Mouse (Mus musculus) heart, adult 10 weeks (tissue): Measurements from ENCODE around the gene Madd. TPM values are rescaled to one million over a fixed set of nuclear protein-coding genes. Genes with fewer than 3 reads are reported as not detected.

Experiments
- polyA plus RNA-seq: library from polyadenylated mRNA; stranded (reverse); fragments of 350-450 nt; fragmentation: Illumina TruSeq; extraction: RNeasy Lipid Tissue Mini Kit (QIAGEN cat#74804); gene quantifications from one replicate; pipeline ENCODE4 v1.2.3, GENCODE M21; 2014; ENCODE audit warnings: low read depth, low replicate concordance

The Madd gene
- 9.3 TPM for polyA plus RNA-seq

DNA sequence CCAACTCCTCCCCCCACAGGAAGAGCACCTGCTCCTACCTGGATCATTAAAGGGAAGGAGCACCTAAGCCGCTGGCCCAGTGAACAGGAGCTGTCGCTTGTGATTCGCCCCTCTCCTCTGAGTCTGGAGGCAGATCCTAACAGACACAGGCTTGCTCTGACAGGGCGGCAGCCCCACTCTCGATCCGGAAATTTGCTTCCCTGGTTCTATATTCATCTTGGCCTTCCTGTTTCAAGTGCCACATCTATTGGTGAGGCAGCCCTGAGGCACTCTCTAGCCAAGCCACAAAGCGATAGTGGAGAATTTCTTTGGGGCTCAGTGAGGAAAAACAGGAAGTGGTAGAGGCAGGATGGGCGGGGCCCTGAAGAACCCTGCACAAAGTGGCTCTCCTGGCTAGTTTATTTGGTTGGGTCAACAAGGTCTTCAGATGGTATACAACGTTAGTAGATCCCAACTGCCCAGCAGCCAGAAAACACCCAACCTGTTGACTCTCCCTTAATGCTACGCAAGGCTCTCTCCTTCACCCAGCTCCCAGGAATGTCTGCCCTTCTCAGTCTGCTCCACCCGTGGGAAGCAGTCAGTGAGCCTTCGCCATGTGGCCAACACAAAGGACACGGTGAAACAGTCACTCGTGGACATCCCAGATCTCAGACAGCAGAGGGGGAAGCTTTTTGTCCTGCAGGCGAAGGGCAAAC is at the start of gene Madd:
Gene Madd, minus strand, starts transcription at position 127 of the 695 bp plus-strand sequence.

DNA sequence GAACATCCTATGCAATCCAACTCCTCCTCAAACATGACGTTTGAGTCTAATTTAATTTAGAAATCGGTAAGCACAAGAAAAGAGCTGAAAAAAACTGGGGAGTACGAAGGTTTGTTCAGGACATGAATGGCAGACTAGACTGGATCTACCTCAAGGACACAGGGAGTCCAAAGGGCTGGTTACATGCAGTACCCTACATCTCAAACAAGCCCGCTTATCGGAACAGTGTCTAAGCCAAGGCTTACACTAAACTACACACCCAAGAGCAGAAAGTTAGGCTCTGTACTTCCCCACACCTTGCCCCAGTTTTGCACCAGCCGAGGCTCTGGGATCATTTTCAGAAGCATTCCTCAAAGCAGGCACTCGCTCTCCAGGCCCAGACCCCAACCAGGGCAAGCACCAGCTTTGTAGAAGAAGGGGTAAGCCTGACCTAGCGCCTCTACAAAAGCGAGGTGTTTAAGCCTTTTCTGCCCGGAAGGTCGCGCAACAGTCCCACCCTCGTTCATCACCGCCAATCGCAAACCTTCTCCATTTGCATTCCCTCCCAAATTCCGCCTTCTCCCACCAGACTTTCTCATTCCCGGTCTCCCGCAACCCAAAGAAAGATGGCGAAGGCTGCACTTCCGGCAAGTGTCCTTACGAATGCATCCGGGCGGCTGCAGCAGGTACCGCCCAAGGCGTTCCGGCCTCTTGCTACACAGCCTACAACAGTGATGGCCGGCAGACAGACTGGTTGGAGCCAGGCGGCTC is 18.8 kb upstream of the Madd start, which contains the start of the genes Nr1h3 and Acp2:
Gene Nr1h3, minus strand, starts transcription at position 613 of the 750 bp plus-strand sequence.
Gene Acp2, plus strand, starts transcription at position 664 of the 750 bp plus-strand sequence.

DNA sequence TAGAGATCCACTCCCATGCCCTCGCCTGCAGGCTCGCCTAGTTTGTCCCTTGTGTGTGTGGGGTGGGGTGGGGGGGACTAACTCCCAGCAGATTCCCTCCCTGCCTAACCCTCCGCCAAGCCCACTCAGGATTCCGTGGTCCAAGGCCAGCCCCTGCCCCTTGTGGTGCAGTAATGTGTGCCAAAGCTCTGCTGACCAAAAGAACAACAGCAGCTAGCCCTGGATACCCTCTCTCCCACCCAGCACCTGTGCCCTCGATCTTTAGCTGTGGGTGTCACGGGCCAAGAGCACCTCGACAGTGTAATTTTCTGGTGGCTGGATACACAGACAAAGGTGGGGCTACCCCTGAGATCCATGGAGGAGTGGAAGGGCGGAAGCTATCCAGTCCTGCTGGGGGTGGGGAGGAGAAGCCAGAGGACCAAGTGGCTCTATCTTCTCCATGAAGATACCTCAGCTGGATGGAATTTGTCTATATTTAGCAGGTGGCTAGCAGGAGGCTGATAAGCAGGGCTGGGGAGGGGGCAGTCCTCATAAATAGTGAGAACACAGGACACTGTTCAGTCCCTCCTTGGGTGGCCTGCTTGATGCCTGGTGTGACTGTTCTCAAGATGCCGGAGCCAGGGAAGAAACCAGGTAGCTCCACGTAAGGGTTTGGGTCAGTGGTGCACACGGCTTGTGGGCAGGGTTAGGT is 65.9 kb downstream of the Madd start, which contains the start of gene Mybpc3:
Gene Mybpc3, plus strand, starts transcription at position 560 of the 691 bp plus-strand sequence.

Other genes starting within 250 kb of the Madd start
- gene Celf1, start 243.5 kb downstream of the Madd start, polyA plus RNA-seq: 60.6 TPM
- 25.0 TPM for gene Rapsn, start 148.2 kb downstream of the Madd start, polyA plus RNA-seq
- gene Psmc3, start 129.8 kb downstream of the Madd start, polyA plus RNA-seq: 297 TPM
- gene Slc39a13, start 113.4 kb downstream of the Madd start, polyA plus RNA-seq: 31.1 TPM
- 4.9 TPM for gene Spi1, start 101.4 kb downstream of the Madd start, polyA plus RNA-seq
- gene Mybpc3, start 65.7 kb downstream of the Madd start, polyA plus RNA-seq: 1,487 TPM
- 29.7 TPM for gene Nr1h3, start 19.0 kb upstream of the Madd start, polyA plus RNA-seq
- 15.9 TPM for gene Acp2, start 19.0 kb upstream of the Madd start, polyA plus RNA-seq
- 10.9 TPM for gene Ddb2, start 53.1 kb upstream of the Madd start, polyA plus RNA-seq
- 213 TPM for gene Pacsin3, start 72.1 kb upstream of the Madd start, polyA plus RNA-seq
- 63.3 TPM for gene Arfgap2, start 81.1 kb upstream of the Madd start, polyA plus RNA-seq